Mouse (Mus musculus): ENCODE data around the gene Cyp11a1. TPM values are rescaled to one million over a fixed set of nuclear protein-coding genes. Genes with fewer than 3 reads are reported as not detected.

Cyp11a1 gene
- polyA plus RNA-seq, 1 experiment: 0.45 TPM

DNA sequence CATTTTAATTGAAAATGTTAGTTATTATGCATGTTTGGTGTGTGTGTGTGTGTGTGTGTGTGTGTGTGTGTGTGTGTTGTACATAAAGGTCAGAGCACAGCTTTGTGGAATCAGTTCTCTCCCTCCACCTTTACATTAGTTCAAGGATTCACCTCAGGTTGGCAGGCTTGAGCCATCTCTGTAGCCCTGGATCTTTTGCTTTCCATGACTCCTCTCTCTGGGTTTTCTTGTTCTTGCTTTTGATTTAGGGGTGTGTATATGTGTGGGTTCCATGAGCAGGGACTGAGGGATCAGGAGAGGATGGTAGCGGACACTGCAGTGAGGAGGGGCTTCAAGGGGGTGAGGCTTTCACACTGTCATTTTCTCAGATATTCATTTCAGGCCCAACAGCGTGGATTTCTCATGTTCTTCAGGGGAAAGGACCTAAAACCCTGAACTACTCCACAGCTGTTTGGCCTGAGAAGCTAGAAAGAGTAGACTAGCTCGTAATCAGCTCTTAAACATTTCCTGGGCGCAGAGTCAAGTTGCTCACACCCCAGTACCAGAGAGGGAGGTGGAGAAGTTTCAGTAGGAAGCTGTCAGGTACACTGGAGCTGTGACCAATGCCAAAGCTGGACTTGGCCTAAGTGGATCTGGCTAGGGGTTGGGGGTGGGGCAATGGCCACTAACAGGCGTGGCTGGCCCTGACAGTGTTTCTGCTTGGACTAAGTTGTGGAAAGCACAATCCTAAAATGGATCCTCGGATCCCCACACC is 59.9 kb downstream of the Cyp11a1 start:
- no peak overlapping the region for H3K9ac ChIP-seq (ENCODE audit: low read depth, poor library complexity, severe bottlenecking)
- H3K4me3 ChIP-seq (ENCODE audit: low read depth, low read length): no peak overlapping the region
- H3K4me1 ChIP-seq (ENCODE audit: control insufficient read depth, insufficient read depth, low read length): no peaks in the 10 kb centered on the region
- no peaks in the 10 kb centered on the region for H3K27me3 ChIP-seq (ENCODE audit: control insufficient read depth, insufficient read depth, low read length, poor library complexity, severe bottlenecking)
- no peaks in the 10 kb centered on the region for H3K36me3 ChIP-seq (ENCODE audit: control insufficient read depth, insufficient read depth, low read length, poor library complexity, severe bottlenecking)
- TF ChIP-seq EP300 (IDR thresholded peaks at IDR 0.05; ENCODE audit: insufficient read depth, low read depth, low read length) (no peak), CTCF (IDR thresholded peaks at IDR 0.05; ENCODE audit: low read depth, low read length) (no peak), POLR2A (IDR thresholded peaks at IDR 0.05; ENCODE audit: insufficient read depth, low read length) (no peak)
- no peak overlapping the region for H3K27ac ChIP-seq (ENCODE audit: insufficient read depth, low read length)
- no peaks in the 10 kb centered on the region for H3K9me3 ChIP-seq (replicated peaks; ENCODE audit: control insufficient read depth, insufficient read depth, low read length, poor library complexity, severe bottlenecking)

DNA sequence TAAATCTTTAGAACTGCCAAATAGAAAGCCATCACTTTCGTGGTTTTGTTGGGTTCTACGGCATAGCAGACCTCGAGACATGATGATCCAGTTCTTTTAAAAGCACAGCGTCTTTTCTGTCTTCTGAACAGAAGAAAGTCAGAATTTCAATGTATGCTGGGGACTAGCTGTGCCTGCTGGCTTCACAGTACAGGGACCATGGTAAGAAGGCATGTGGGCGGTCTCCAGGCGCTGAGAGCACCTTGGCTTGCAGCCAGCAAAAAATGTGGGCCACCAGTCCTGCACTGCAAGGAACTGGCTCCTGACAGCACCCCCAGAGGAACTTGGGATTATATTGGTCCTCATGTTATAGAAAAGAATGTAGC is 60.5 kb downstream of the Cyp11a1 start:
- Histone ChIP-seq H3K27ac (ENCODE audit: insufficient read depth, low read length) (no peak overlapping the region), H3K9ac (ENCODE audit: low read depth, poor library complexity, severe bottlenecking) (no peak overlapping the region), H3K4me1 (ENCODE audit: control insufficient read depth, insufficient read depth, low read length) (no peaks in the 10 kb centered on the region)

DNA sequence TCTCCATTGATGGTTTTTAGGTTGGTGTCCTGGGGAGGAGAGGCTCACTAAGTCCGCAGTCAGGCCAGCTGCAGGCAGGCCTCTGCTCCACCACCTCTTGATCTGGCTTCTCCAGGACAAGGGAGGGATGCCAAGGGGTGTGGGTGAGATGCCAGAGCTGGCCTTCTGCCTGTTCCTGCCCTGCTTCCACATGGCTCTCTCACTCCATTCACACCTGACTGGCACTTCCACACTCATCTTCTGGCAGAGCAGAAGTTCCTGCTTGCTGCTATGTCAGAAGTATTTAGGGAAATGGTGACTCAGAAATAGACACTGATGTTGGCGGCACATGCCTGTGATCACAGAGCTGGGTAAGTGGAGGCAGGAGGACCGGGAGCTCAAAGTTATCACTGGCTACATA is 61.3 kb downstream of the Cyp11a1 start:
- no peak overlapping the region for H3K4me3 ChIP-seq (ENCODE audit: low read depth, low read length)
- H3K9ac ChIP-seq (ENCODE audit: low read depth, poor library complexity, severe bottlenecking): no peak overlapping the region
- no peak for TF ChIP-seq CTCF (IDR thresholded peaks at IDR 0.05; ENCODE audit: low read depth, low read length)
- no peak for TF ChIP-seq POLR2A (IDR thresholded peaks at IDR 0.05; ENCODE audit: insufficient read depth, low read length)
- TF ChIP-seq EP300 (IDR thresholded peaks at IDR 0.05; ENCODE audit: insufficient read depth, low read depth, low read length): no peak
- no peaks in the 10 kb centered on the region for H3K36me3 ChIP-seq (ENCODE audit: control insufficient read depth, insufficient read depth, low read length, poor library complexity, severe bottlenecking)
- H3K9me3 ChIP-seq (replicated peaks; ENCODE audit: control insufficient read depth, insufficient read depth, low read length, poor library complexity, severe bottlenecking): no peaks in the 10 kb centered on the region
- H3K27me3 ChIP-seq (ENCODE audit: control insufficient read depth, insufficient read depth, low read length, poor library complexity, severe bottlenecking): no peaks in the 10 kb centered on the region
- no peak overlapping the region for H3K27ac ChIP-seq (ENCODE audit: insufficient read depth, low read length)
- no peaks in the 10 kb centered on the region for H3K4me1 ChIP-seq (ENCODE audit: control insufficient read depth, insufficient read depth, low read length)

More for the DNA sequence above, 60.5 kb downstream of the Cyp11a1 start:
- Histone ChIP-seq H3K36me3 (ENCODE audit: control insufficient read depth, insufficient read depth, low read length, poor library complexity, severe bottlenecking) (no peaks in the 10 kb centered on the region), H3K9me3 (replicated peaks; ENCODE audit: control insufficient read depth, insufficient read depth, low read length, poor library complexity, severe bottlenecking) (no peaks in the 10 kb centered on the region), H3K27me3 (ENCODE audit: control insufficient read depth, insufficient read depth, low read length, poor library complexity, severe bottlenecking) (no peaks in the 10 kb centered on the region), H3K4me3 (ENCODE audit: low read depth, low read length) (no peak overlapping the region)
- TF ChIP-seq CTCF (IDR thresholded peaks at IDR 0.05; ENCODE audit: low read depth, low read length): no peak

DNA sequence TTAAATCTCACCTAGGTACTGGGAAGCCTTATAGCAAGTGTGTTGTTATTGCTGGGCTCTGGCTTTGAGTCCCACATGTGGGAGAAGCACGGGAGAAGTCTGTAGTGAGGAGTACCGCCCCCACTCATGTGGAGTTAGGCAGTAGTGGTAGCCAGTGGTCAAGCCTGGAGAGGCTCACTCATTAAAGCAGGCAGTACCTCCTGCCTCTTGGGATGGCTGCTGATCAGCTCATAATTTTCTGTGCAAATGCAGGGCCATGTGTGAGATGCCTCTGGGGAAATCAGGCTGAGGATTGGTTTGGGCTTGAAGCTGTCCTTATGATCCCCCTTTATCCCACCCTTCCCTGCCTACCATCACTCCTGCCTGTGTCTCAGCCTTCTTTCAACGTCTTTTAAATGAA is 68.3 kb downstream of the Cyp11a1 start:
- TF ChIP-seq CTCF (IDR thresholded peaks at IDR 0.05; ENCODE audit: low read depth, low read length) (no peak), EP300 (IDR thresholded peaks at IDR 0.05; ENCODE audit: insufficient read depth, low read depth, low read length) (no peak), POLR2A (IDR thresholded peaks at IDR 0.05; ENCODE audit: insufficient read depth, low read length) (no peak)
- H3K27me3 ChIP-seq (ENCODE audit: control insufficient read depth, insufficient read depth, low read length, poor library complexity, severe bottlenecking): no peaks in the 10 kb centered on the region
- no peaks in the 10 kb centered on the region for H3K4me1 ChIP-seq (ENCODE audit: control insufficient read depth, insufficient read depth, low read length)
- no peaks in the 10 kb centered on the region for H3K9me3 ChIP-seq (replicated peaks; ENCODE audit: control insufficient read depth, insufficient read depth, low read length, poor library complexity, severe bottlenecking)
- H3K4me3 ChIP-seq (ENCODE audit: low read depth, low read length): no peak overlapping the region
- no peaks in the 10 kb centered on the region for H3K36me3 ChIP-seq (ENCODE audit: control insufficient read depth, insufficient read depth, low read length, poor library complexity, severe bottlenecking)
- no peak overlapping the region for H3K27ac ChIP-seq (ENCODE audit: insufficient read depth, low read length)
- no peak overlapping the region for H3K9ac ChIP-seq (ENCODE audit: low read depth, poor library complexity, severe bottlenecking)

Other genes starting within 250 kb of the Cyp11a1 start
- gene Clk3, start 240.6 kb upstream of the Cyp11a1 start, polyA plus RNA-seq (2011; ENCODE audit: insufficient read depth, insufficient read length, low read depth, missing spikeins): 71.2 and 77.7 TPM in 2 replicates
- gene Arid3b, start 169.6 kb upstream of the Cyp11a1 start, polyA plus RNA-seq (2011; ENCODE audit: insufficient read depth, insufficient read length, low read depth, missing spikeins): 87.8 and 93.0 TPM in 2 replicates
- gene Ubl7, start 95.4 kb upstream of the Cyp11a1 start, polyA plus RNA-seq (2011; ENCODE audit: insufficient read depth, insufficient read length, low read depth, missing spikeins): 67.5 and 69.1 TPM in 2 replicates
- gene Sema7a, start 66.3 kb upstream of the Cyp11a1 start, polyA plus RNA-seq (2011; ENCODE audit: insufficient read depth, insufficient read length, low read depth, missing spikeins): 1.7 and 2.1 TPM in 2 replicates
- 0.36 TPM in 1 of 2 replicates, not detected in the other for gene Stra6, start 57.4 kb downstream of the Cyp11a1 start, polyA plus RNA-seq (2011; ENCODE audit: insufficient read depth, insufficient read length, low read depth, missing spikeins)
- gene Ccdc33, start 112.4 kb downstream of the Cyp11a1 start, polyA plus RNA-seq (2011; ENCODE audit: insufficient read depth, insufficient read length, low read depth, missing spikeins): not detected in 2 replicates
- gene Islr, start 197.9 kb downstream of the Cyp11a1 start, polyA plus RNA-seq (2011; ENCODE audit: insufficient read depth, insufficient read length, low read depth, missing spikeins): not detected in 2 replicates
- 0.67 and 0.85 TPM in 2 replicates for gene Islr2, start 197.9 kb downstream of the Cyp11a1 start, polyA plus RNA-seq (2011; ENCODE audit: insufficient read depth, insufficient read length, low read depth, missing spikeins)
- gene Pml, start 243.4 kb downstream of the Cyp11a1 start, polyA plus RNA-seq (2011; ENCODE audit: insufficient read depth, insufficient read length, low read depth, missing spikeins): 198 and 200 TPM in 2 replicates
- 24.6 and 26.5 TPM in 2 replicates for gene Stoml1, start 246.8 kb downstream of the Cyp11a1 start, polyA plus RNA-seq (2011; ENCODE audit: insufficient read depth, insufficient read length, low read depth, missing spikeins)